Mouse (Mus musculus) MEL (cell line): ENCODE measurements around the gene Rbp7. TPM values are rescaled to one million over a fixed set of nuclear protein-coding genes. Genes with fewer than 3 reads are reported as not detected.

ENCODE experiments used
- DNase-seq: peaks from one replicate; pipeline ENCODE4 v3.0.0; 2011; ENCODE audit warnings: low read depth, low spot score
- H3K27ac ChIP-seq: 2 replicates; pipeline ENCODE4 v1.5.1; 2012; ENCODE audit warnings: low read depth, mild to moderate bottlenecking, control low read depth, low read length, moderate library complexity; ENCODE audit not compliant: control insufficient read depth
- H3K27me3 ChIP-seq, 2 experiments: fragments of 150-350 bp in 1 of 2; sonication (generic) in 1 of 2; 2 replicates each; pipeline ENCODE4 v1.6.1; 2012; ENCODE audit warnings: low read length in 2 of 2, mild to moderate bottlenecking in 2 of 2, improper control_type of control experiment in 1 of 2, moderate library complexity in 1 of 2; ENCODE audit not compliant: insufficient read depth in 2 of 2, control insufficient read depth in 1 of 2
- H3K36me3 ChIP-seq, 2 experiments: 2 replicates each; pipeline ENCODE4 v1.6.1; 2012 to 2014; ENCODE audit warnings: low read length in 2 of 2, improper control_type of control experiment in 1 of 2, inconsistent platforms in 1 of 2, mild to moderate bottlenecking in 1 of 2; ENCODE audit not compliant: insufficient read depth in 2 of 2, control insufficient read depth in 1 of 2
- H3K4me1 ChIP-seq, 2 experiments: fragments of 150-350 bp in 1 of 2; sonication (generic) in 1 of 2; 2 replicates each; pipeline ENCODE4 v1.6.1; 2012; ENCODE audit warnings: low read length in 2 of 2, improper control_type of control experiment in 1 of 2, mild to moderate bottlenecking in 1 of 2; ENCODE audit not compliant: insufficient read depth in 2 of 2, control insufficient read depth in 1 of 2
- H3K4me3 ChIP-seq, 2 experiments: fragments of 150-350 bp in 1 of 2; sonication (generic) in 1 of 2; 2 replicates each; pipeline ENCODE4 v1.5.1; 2012; ENCODE audit warnings: low read depth in 2 of 2, low read length in 2 of 2, mild to moderate bottlenecking in 2 of 2, moderate library complexity in 2 of 2, control low read depth in 1 of 2, improper control_type of control experiment in 1 of 2; ENCODE audit not compliant: control insufficient read depth in 1 of 2, insufficient read depth in 1 of 2
- H3K79me2 ChIP-seq: 2 replicates; pipeline ENCODE4 v1.6.1; 2012; ENCODE audit warnings: mild to moderate bottlenecking, low read length, moderate library complexity; ENCODE audit not compliant: control insufficient read depth, poor library complexity, insufficient read depth
- H3K9ac ChIP-seq: 2 replicates; pipeline ENCODE4 v1.6.1; 2012; ENCODE audit warnings: low read depth, mild to moderate bottlenecking, control low read depth, low read length, moderate library complexity; ENCODE audit not compliant: control insufficient read depth, poor library complexity, severe bottlenecking
- H3K9me3 ChIP-seq: fragments of 150-350 bp; sonication (generic); replicated peaks from 2 replicates; pipeline ENCODE4 v1.6.1; 2012; ENCODE audit warnings: mild to moderate bottlenecking, low read length, improper control_type of control experiment, moderate library complexity; ENCODE audit not compliant: insufficient read depth
- BHLHE40 ChIP-seq: IDR thresholded peaks from 2 replicates; pipeline ENCODE4 v1.6.1; 2012; ENCODE audit warnings: low read depth, mild to moderate bottlenecking, inconsistent platforms, low read length, improper control_type of control experiment, borderline replicate concordance
- CHD1 ChIP-seq: IDR thresholded peaks from 2 replicates; pipeline ENCODE4 v1.6.1; 2012; ENCODE audit warnings: low read depth, mild to moderate bottlenecking, inconsistent platforms, low read length, improper control_type of control experiment
- CTCF ChIP-seq, 3 experiments: IDR thresholded peaks in 2 of 3; conservative IDR thresholded peaks in 1 of 3; 2 replicates each; pipeline ENCODE4 v1.5.1; 2011 to 2012; ENCODE audit warnings: low read length in 3 of 3, low read depth in 2 of 3, mild to moderate bottlenecking in 2 of 3, improper control_type of control experiment in 1 of 3, inconsistent platforms in 1 of 3, mixed read lengths in 1 of 3, moderate library complexity in 1 of 3; ENCODE audit not compliant: control insufficient read depth in 1 of 3, insufficient read depth in 1 of 3, poor library complexity in 1 of 3, severe bottlenecking in 1 of 3
- ELF1 ChIP-seq: IDR thresholded peaks from 2 replicates; pipeline ENCODE4 v1.6.1; 2014; ENCODE audit warnings: low read depth, mild to moderate bottlenecking, inconsistent platforms, low read length, improper control_type of control experiment, moderate library complexity
- EP300 ChIP-seq, 2 experiments: IDR thresholded peaks; 2 replicates each; pipeline ENCODE4 v1.6.1; 2011; ENCODE audit warnings: improper control_type of control experiment in 2 of 2, low read length in 2 of 2, low read depth in 1 of 2, mild to moderate bottlenecking in 1 of 2
- ETS1 ChIP-seq: IDR thresholded peaks from 2 replicates; pipeline ENCODE4 v1.6.1; 2012; ENCODE audit warnings: low read depth, mild to moderate bottlenecking, inconsistent platforms, low read length, improper control_type of control experiment, moderate library complexity
- GATA1 ChIP-seq: IDR thresholded peaks from 2 replicates; pipeline ENCODE4 v1.6.1; 2011; ENCODE audit warnings: low read depth, low read length, improper control_type of control experiment
- HCFC1 ChIP-seq: IDR thresholded peaks from 2 replicates; pipeline ENCODE4 v1.6.1; 2012; ENCODE audit warnings: low read depth, mild to moderate bottlenecking, inconsistent platforms, low read length, improper control_type of control experiment, moderate library complexity
- JUND ChIP-seq: IDR thresholded peaks from 2 replicates; pipeline ENCODE4 v1.6.1; 2011; ENCODE audit warnings: low read depth, mild to moderate bottlenecking, improper control_type of control experiment, low read length
- RCOR1 ChIP-seq: IDR thresholded peaks from 2 replicates; pipeline ENCODE4 v1.6.1; 2012; ENCODE audit warnings: low read depth, mild to moderate bottlenecking, inconsistent platforms, low read length, improper control_type of control experiment
- SIN3A ChIP-seq: IDR thresholded peaks from 2 replicates; pipeline ENCODE4 v1.6.1; 2012; ENCODE audit warnings: low read length, improper control_type of control experiment, inconsistent platforms
- SMC3 ChIP-seq: IDR thresholded peaks from 2 replicates; pipeline ENCODE4 v1.6.1; 2011; ENCODE audit warnings: low read depth, low read length, improper control_type of control experiment
- TAL1 ChIP-seq: IDR thresholded peaks from 2 replicates; pipeline ENCODE4 v1.6.1; 2012; ENCODE audit warnings: mild to moderate bottlenecking, inconsistent platforms, low read length, moderate library complexity, mixed read lengths
- TCF12 ChIP-seq: IDR thresholded peaks from 2 replicates; pipeline ENCODE4 v1.6.1; 2014; ENCODE audit warnings: low read depth, mild to moderate bottlenecking, inconsistent platforms, low read length, improper control_type of control experiment, moderate library complexity
- USF1 ChIP-seq: IDR thresholded peaks from 2 replicates; pipeline ENCODE4 v1.6.1; 2014; ENCODE audit warnings: low read depth, mild to moderate bottlenecking, inconsistent platforms, low read length, improper control_type of control experiment, moderate library complexity
- ZC3H11A ChIP-seq: IDR thresholded peaks from 2 replicates; pipeline ENCODE4 v1.6.1; 2012; ENCODE audit warnings: low read depth, mild to moderate bottlenecking, inconsistent platforms, low read length, improper control_type of control experiment
- ZKSCAN1 ChIP-seq: IDR thresholded peaks from 2 replicates; pipeline ENCODE4 v1.6.1; 2012; ENCODE audit warnings: low read depth, mild to moderate bottlenecking, inconsistent platforms, low read length, improper control_type of control experiment, moderate library complexity
- ZMIZ1 ChIP-seq: IDR thresholded peaks from 2 replicates; pipeline ENCODE4 v1.6.1; 2012; ENCODE audit warnings: low read depth, mild to moderate bottlenecking, inconsistent platforms, low read length, improper control_type of control experiment, moderate library complexity
- polyA plus RNA-seq, 2 experiments: library from polyadenylated mRNA; stranded (reverse) in 1 of 2; unstranded in 1 of 2; fragments of >175 nt in 1 of 2; fragments of >200 nt in 1 of 2; gene quantifications; 2 replicates each; pipeline versions ENCODE4 v1.2.1 to v1.2.4; 2012; ENCODE audit warnings: low replicate concordance in 2 of 2, low read depth in 1 of 2; ENCODE audit not compliant: insufficient read length in 2 of 2, insufficient read depth in 1 of 2, missing spikeins in 1 of 2
- total RNA-seq: library from RNA; depleted of rRNA; stranded (reverse); fragments of 300-350 nt; gene quantifications from 2 replicates; pipeline ENCODE4 v1.2.3, GENCODE M21; 2012

Gene Rbp7
- total and polyA plus RNA-seq, 3 experiments: not detected

GRCm38 (mm10) chr4:149489415-149490240, 34.9 kb upstream of the Rbp7 start:
- Histone ChIP-seq H3K27ac (no peak overlapping the region), H3K4me1 (peaks cover 0 to 1% of the 10 kb centered on the region in 2 experiments; a peak in 1 of 4 replicates), H3K36me3 (peaks cover 4 to 15% of the 10 kb centered on the region in 2 experiments), H3K4me3 (no peak overlapping the region), H3K9me3 (no peaks in the 10 kb centered on the region), H3K79me2 (peaks cover 12% of the 10 kb centered on the region), H3K9ac (no peak overlapping the region)
- no peak for DNase-seq
- TF ChIP-seq CTCF (IDR thresholded peaks at IDR 0.05 in 2 of 3, conservative IDR thresholded peaks at IDR 0.05 in 1 of 3; ENCODE audit: control insufficient read depth in 1 of 3, insufficient read depth in 1 of 3, low read depth in 2 of 3, low read length in 3 of 3, poor library complexity in 1 of 3, severe bottlenecking in 1 of 3) (no peak), TAL1 (no peak), ETS1 (no peak), EP300 (IDR thresholded peaks at IDR 0.05; ENCODE audit: low read depth in 1 of 2, low read length in 2 of 2) (no peak), SMC3 (no peak), HCFC1 (no peak), RCOR1 (no peak), ZKSCAN1 (no peak), JUND (no peak), USF1 (no peak), BHLHE40 (no peak), CHD1 (no peak), GATA1 (no peak), ZC3H11A (no peak), TCF12 (no peak), SIN3A (no peak)
- TF ChIP-seq, all 39 proteins: peak for 0
- H3K27me3 ChIP-seq: no peaks in the 10 kb centered on the region

GRCm38 (mm10) chr4:149487729-149488128, 33.0 kb upstream of the Rbp7 start:
- Histone ChIP-seq H3K27ac (no peak overlapping the region), H3K4me3 (no peak overlapping the region), H3K9me3 (no peaks in the 10 kb centered on the region), H3K36me3 (peaks cover 4 to 10% of the 10 kb centered on the region in 2 experiments), H3K79me2 (peaks cover 18% of the 10 kb centered on the region), H3K4me1 (peaks cover 4% of the 10 kb centered on the region in 2 experiments; a peak in 2 of 4 replicates), H3K27me3 (no peaks in the 10 kb centered on the region), H3K9ac (no peak overlapping the region)
- DNase-seq: no peak
- TF ChIP-seq SIN3A (no peak), ELF1 (no peak), USF1 (no peak), SMC3 (no peak), ZMIZ1 (no peak)
